Mouse (Mus musculus): Measurements from ENCODE around the gene Gm49354. TPM values are rescaled to one million over a fixed set of nuclear protein-coding genes. Genes with fewer than 3 reads are reported as not detected.
A peak's percentile ranks its signal among the peaks of the same experiment; 100 is the strongest.

Gene Gm49354
- polyA plus RNA-seq, 1 experiment from 2014 or later, result not detected

DNA sequence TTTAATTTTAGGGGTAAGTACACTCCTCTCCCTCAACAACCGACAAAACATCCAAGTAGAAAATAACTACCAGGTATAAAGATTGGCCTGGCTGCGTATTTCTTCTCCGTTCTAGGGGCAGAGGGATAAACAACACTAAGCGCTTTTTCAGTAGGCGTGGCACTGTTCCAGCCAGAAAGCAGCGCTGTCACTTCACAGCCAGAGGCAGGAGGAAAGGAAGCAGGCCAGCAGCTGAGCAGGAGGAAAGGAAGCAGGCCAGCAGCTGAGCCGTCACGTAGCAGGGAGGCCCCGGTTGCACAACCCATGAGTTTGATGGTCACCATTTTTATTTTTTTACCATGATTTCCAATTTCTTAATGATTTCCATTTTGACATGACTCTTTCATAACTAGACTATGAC, 10.8 kb downstream of the Gm49354 start:
- Histone ChIP-seq H3K27ac (ENCODE audit: low read depth, low read length) (0 out of 2 replicates have a peak overlapping the region, but pooled peaks have one; percentile 95), H3K9ac (ENCODE audit: low read length) (no peak overlapping the region), H3K9me3 (ENCODE audit: control insufficient read depth, low read length) (no peaks in the 10 kb centered on the region), H3K27me3 (ENCODE audit: control insufficient read depth, insufficient read depth, low read length) (no peaks in the 10 kb centered on the region), H3K4me2 (ENCODE audit: low read depth) (no peak overlapping the region), H3K4me1 (ENCODE audit: control insufficient read depth, insufficient read depth, low read length) (peaks cover 17% of the 10 kb centered on the region), H3K36me3 (ENCODE audit: control insufficient read depth, insufficient read depth, low read length) (no peaks in the 10 kb centered on the region; the same call in 1 of the 2 replicates), H3K4me3 (ENCODE audit: low read depth, low read length) (no peak overlapping the region)
- ATAC-seq (ENCODE audit: insufficient read depth, low FRiP score, low TSS enrichment) (no peak), DNase-seq (ENCODE audit: low spot score) (no peak)
- 74% methylated on average over 9 of the region's 9 CpGs for WGBS

DNA sequence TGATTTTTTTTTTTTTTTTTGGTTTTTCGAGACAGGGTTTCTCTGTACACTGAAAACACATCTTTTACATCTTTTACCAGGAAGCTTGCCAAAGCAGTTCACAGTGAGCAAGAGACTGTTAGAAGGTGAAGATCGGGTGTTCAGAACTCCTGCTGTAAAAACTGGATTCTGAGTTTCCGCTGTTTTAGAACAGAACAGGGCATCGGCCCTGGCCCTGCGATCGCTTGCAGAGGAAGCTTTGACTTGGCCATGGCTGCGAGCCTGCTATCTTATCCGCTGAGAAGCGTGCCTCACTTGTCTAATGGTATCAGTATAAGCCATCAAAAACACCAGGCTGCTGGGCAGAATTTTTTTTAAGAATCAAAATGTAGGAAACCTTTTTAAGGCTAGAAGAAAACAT, 11.2 kb downstream of the Gm49354 start:
- Histone ChIP-seq H3K27me3 (ENCODE audit: control insufficient read depth, insufficient read depth, low read length) (no peaks in the 10 kb centered on the region), H3K9me3 (ENCODE audit: control insufficient read depth, low read length) (no peaks in the 10 kb centered on the region), H3K36me3 (ENCODE audit: control insufficient read depth, insufficient read depth, low read length) (no peaks in the 10 kb centered on the region; the same call in 1 of the 2 replicates), H3K4me3 (ENCODE audit: low read depth, low read length) (peak overlapping the region; percentile 82; the same call in 1 of the 2 replicates), H3K4me1 (ENCODE audit: control insufficient read depth, insufficient read depth, low read length) (peaks cover 21% of the 10 kb centered on the region), H3K27ac (ENCODE audit: low read depth, low read length) (peak overlapping the region; percentile 95), H3K9ac (ENCODE audit: low read length) (0 out of 2 replicates have a peak overlapping the region, but pooled peaks have one; percentile 11), H3K4me2 (ENCODE audit: low read depth) (peak overlapping the region; percentile 78)
- DNase-seq (ENCODE audit: low spot score) (no peak), ATAC-seq (ENCODE audit: insufficient read depth, low FRiP score, low TSS enrichment) (no peak)
- 78% methylated on average over 9 of the region's 9 CpGs for WGBS

DNA sequence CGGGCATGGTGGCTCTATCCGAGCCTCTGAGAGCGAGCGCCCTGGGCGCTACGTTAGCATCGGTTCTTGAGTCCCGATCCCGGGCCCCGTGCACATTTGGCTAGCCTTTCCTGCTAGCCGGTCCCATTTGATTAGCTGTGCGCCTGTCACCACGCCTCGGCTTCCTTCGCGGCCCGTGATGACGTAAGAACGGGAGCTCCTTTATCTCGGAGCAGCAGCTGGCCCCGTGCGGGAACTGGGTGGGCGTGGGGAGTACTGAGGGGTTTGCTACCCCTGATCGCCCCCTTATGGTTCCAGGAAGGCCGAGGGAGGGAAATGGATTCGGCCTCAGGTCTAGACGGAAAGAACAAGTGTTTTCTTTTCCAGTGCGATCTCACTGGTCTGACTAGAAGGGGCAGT, 11.9 kb downstream of the Gm49354 start:
- Histone ChIP-seq H3K4me3 (ENCODE audit: low read depth, low read length) (peak overlapping the region; percentile 82), H3K4me1 (ENCODE audit: control insufficient read depth, insufficient read depth, low read length) (peaks cover 21% of the 10 kb centered on the region), H3K9ac (ENCODE audit: low read length) (peak overlapping the region; percentile 69), H3K27me3 (ENCODE audit: control insufficient read depth, insufficient read depth, low read length) (no peaks in the 10 kb centered on the region), H3K9me3 (ENCODE audit: control insufficient read depth, low read length) (no peaks in the 10 kb centered on the region), H3K27ac (ENCODE audit: low read depth, low read length) (peak overlapping the region; percentile 95), H3K36me3 (ENCODE audit: control insufficient read depth, insufficient read depth, low read length) (no peaks in the 10 kb centered on the region; the same call in 1 of the 2 replicates), H3K4me2 (ENCODE audit: low read depth) (peak overlapping the region; percentile 78)
- ATAC-seq (ENCODE audit: insufficient read depth, low FRiP score, low TSS enrichment) (peak; percentile 90), DNase-seq (ENCODE audit: low spot score) (peak; percentile 92)
- WGBS, result 0% methylated on average over 28 of the region's 28 CpGs

DNA sequence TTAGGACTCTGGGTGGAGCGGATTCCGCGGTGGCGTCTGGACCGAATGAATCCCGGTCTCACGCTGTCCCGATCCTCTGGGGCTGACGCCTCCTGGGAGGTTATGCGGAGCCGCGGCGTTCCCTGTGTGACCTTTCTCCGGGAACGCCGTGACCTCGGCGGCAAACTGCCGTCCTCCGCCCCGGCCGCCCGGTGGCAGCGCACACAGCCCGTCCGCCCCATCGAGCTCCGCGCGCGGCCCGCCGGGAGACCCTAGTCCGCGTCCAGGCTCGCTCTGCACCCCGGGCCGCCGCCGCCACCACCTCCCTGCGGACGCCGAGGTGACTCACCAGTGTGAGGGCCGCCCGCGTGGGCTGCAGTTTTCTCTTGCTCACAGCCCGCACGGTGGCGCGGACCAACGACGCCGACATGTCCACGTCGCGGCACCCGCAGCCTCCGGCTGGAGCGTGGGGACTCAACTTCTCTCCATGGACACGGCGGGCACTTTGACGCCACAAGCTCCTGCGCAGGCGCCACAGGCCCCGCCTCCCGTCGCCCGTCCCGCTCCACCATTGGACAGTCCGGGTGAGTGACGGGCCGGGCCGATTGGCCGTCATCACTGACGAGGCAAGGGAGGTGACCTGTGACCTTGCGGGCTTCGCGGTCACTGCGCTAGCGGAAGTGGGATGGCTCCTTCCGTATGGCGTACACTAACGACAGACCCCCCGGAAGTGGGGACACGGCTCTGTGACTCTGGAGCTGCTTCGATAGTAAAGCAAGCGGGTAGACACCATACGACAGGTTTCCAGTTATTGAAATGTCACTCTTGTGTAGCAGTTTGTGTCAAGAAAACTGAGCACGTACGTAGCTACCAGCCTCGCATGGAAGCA, 12.5 kb downstream of the Gm49354 start, which contains the start of gene Isca1:
Gene Isca1 (minus strand): TSS at position 515 of the 868 bp plus-strand sequence.
- H3K9ac ChIP-seq (ENCODE audit: low read length), result peak within 1 kb of the TSS; percentile 80
- under 1% methylated on average over 75 of the region's 91 CpGs for whole genome bisulfite sequencing
- H3K27me3 ChIP-seq (ENCODE audit: control insufficient read depth, insufficient read depth, low read length), result no peaks in the 10 kb centered on the region
- H3K4me2 ChIP-seq (ENCODE audit: low read depth), result peak within 1 kb of the TSS; percentile 78
- peak within 1 kb of the TSS; percentile 95 for H3K27ac ChIP-seq (ENCODE audit: low read depth, low read length)
- H3K36me3 ChIP-seq (ENCODE audit: control insufficient read depth, insufficient read depth, low read length), result no peaks in the 10 kb centered on the region
- peak; percentile 99 for DNase-seq (ENCODE audit: low spot score)
- no peaks in the 10 kb centered on the region for H3K9me3 ChIP-seq (ENCODE audit: control insufficient read depth, low read length)
- peak; percentile 98 for ATAC-seq (ENCODE audit: insufficient read depth, low FRiP score, low TSS enrichment)
- H3K4me3 ChIP-seq (ENCODE audit: low read depth, low read length), result peak within 1 kb of the TSS; percentile 82
- peaks cover 21% of the 10 kb centered on the region for H3K4me1 ChIP-seq (ENCODE audit: control insufficient read depth, insufficient read depth, low read length)

DNA sequence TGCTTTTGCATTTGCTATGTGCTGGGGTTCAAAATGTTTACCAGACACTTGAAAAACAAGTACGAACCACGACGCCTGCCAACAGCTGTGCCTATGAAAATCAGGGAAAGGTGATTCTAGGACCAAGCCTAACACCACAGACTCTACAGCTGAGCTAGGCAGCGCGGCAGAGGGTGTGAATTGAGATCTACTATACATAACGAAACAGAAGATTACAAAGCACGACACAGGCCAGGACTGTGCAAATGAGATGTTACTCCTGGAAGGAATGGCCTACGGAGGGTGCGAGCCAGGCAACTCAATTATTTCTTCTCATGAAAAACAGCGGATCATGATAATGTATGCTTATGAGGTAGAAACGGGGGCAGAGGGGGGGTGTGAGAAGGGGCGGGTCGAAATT, 13.5 kb downstream of the Gm49354 start:
- DNase-seq (ENCODE audit: low spot score) (no peak), ATAC-seq (ENCODE audit: insufficient read depth, low FRiP score, low TSS enrichment) (no peak)
- 50% methylated on average over 13 of the region's 13 CpGs for WGBS
- Histone ChIP-seq H3K36me3 (ENCODE audit: control insufficient read depth, insufficient read depth, low read length) (no peaks in the 10 kb centered on the region), H3K9ac (ENCODE audit: low read length) (peak overlapping the region; percentile 23; the same call in 1 of the 2 replicates), H3K4me2 (ENCODE audit: low read depth) (peak overlapping the region; percentile 78), H3K9me3 (ENCODE audit: control insufficient read depth, low read length) (no peaks in the 10 kb centered on the region), H3K4me1 (ENCODE audit: control insufficient read depth, insufficient read depth, low read length) (peaks cover 21% of the 10 kb centered on the region), H3K4me3 (ENCODE audit: low read depth, low read length) (peak overlapping the region; percentile 82), H3K27me3 (ENCODE audit: control insufficient read depth, insufficient read depth, low read length) (no peaks in the 10 kb centered on the region), H3K27ac (ENCODE audit: low read depth, low read length) (no peak overlapping the region)

DNA sequence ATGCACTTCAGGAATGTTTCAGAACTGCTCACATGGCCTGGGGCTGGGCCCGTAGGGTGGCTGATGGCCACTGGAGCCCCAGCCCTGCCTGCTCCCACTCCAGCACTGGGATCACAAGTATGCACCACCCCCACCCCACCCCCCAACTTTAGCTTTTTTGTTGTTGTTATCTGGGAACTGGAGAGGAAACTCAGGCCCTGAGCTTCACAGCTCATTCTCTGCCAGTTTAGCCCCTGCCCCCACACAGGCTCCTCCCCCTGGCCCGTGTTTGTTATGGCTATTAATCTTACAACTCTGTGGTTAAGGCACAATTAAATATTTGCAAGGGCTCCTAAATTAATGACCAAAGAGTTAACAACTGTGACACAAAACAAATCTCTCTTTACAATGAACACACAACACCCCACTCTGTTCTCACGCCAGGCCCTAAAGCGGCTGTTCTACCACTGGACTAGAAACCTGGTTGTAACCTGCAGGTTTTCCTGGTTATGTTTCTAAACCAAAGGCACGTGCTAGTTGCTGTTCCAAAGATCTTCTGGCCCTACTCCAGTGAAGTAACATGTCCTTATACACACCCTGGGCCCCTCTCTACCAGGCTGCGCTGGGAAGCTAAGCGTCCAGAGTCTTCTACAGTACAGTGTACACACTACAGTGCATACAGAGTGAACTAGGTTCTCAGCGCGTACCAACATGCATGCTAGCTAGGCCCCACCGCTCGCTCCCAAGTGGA, 15.1 kb downstream of the Gm49354 start:
- no peaks in the 10 kb centered on the region for H3K9me3 ChIP-seq (ENCODE audit: control insufficient read depth, low read length)

DNA sequence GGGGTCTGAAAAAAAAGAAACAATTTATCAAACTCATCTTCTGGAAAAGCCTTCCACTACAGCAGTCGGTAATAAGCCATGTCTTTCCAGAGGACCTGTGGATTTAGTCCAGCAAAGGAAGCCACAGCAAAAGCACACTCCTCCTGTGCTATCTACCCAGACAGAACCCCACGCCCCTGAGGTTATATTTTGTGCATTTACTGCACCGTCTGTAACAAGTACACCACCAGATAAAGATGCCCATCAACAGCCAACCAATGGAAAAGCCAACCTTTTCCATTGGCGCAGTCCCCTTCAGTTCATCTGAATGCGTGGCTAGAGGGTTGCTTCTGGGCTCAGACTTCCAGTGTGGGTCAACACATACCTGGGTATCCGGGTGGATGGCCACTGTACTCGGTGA, 19.3 kb downstream of the Gm49354 start:
- Histone ChIP-seq H3K4me3 (ENCODE audit: low read depth, low read length) (no peak overlapping the region), H3K9ac (ENCODE audit: low read length) (no peak overlapping the region), H3K9me3 (ENCODE audit: control insufficient read depth, low read length) (no peaks in the 10 kb centered on the region), H3K27me3 (ENCODE audit: control insufficient read depth, insufficient read depth, low read length) (no peaks in the 10 kb centered on the region), H3K27ac (ENCODE audit: low read depth, low read length) (no peak overlapping the region), H3K4me2 (ENCODE audit: low read depth) (no peak overlapping the region), H3K36me3 (ENCODE audit: control insufficient read depth, insufficient read depth, low read length) (peaks cover 5% of the 10 kb centered on the region), H3K4me1 (ENCODE audit: control insufficient read depth, insufficient read depth, low read length) (peaks cover 15% of the 10 kb centered on the region; the same call in 1 of the 2 replicates)
- ATAC-seq (ENCODE audit: insufficient read depth, low FRiP score, low TSS enrichment), result no peak
- no peak for DNase-seq (ENCODE audit: low spot score)
- 95% methylated on average over 7 of the region's 7 CpGs for WGBS

More for the DNA sequence above, 15.1 kb downstream of the Gm49354 start:
- H3K4me1 ChIP-seq (ENCODE audit: control insufficient read depth, insufficient read depth, low read length), result peaks cover 21% of the 10 kb centered on the region
- 75% methylated on average over 11 of the region's 11 CpGs for WGBS
- ATAC-seq (ENCODE audit: insufficient read depth, low FRiP score, low TSS enrichment) (no peak), DNase-seq (ENCODE audit: low spot score) (no peak)
- no peak overlapping the region for H3K9ac ChIP-seq (ENCODE audit: low read length)
- H3K4me3 ChIP-seq (ENCODE audit: low read depth, low read length), result no peak overlapping the region
- H3K27ac ChIP-seq (ENCODE audit: low read depth, low read length), result no peak overlapping the region
- no peak overlapping the region for H3K4me2 ChIP-seq (ENCODE audit: low read depth)
- no peaks in the 10 kb centered on the region for H3K27me3 ChIP-seq (ENCODE audit: control insufficient read depth, insufficient read depth, low read length)
- H3K36me3 ChIP-seq (ENCODE audit: control insufficient read depth, insufficient read depth, low read length), result peaks cover 3% of the 10 kb centered on the region; the same call in 1 of the 2 replicates

DNA sequence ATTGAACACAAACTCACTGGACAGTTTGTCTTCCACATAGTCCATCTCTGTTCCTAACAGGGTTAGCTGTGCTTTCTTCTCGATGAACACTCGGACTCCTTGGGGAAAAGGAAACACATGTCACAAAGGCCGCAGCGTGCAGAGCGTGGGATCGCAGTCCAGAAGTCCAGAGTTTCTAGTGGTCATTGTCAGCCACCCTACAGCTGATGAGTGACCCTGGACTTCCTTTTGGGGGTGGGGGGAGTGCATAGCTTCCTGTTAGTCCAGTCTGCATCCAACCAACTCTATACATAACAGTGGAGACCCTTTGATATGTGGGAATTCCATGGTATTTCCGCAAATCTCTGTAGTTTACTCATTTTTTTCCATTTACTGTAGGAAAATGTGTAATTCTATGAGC, 25.1 kb downstream of the Gm49354 start:
- Histone ChIP-seq H3K36me3 (ENCODE audit: control insufficient read depth, insufficient read depth, low read length) (peaks cover 7% of the 10 kb centered on the region), H3K9ac (ENCODE audit: low read length) (no peak overlapping the region), H3K4me1 (ENCODE audit: control insufficient read depth, insufficient read depth, low read length) (no peaks in the 10 kb centered on the region), H3K4me3 (ENCODE audit: low read depth, low read length) (no peak overlapping the region), H3K27me3 (ENCODE audit: control insufficient read depth, insufficient read depth, low read length) (no peaks in the 10 kb centered on the region), H3K9me3 (ENCODE audit: control insufficient read depth, low read length) (no peaks in the 10 kb centered on the region), H3K4me2 (ENCODE audit: low read depth) (no peak overlapping the region), H3K27ac (ENCODE audit: low read depth, low read length) (no peak overlapping the region)
- ATAC-seq (ENCODE audit: insufficient read depth, low FRiP score, low TSS enrichment), result no peak
- 94% methylated on average over 7 of the region's 7 CpGs for WGBS
- DNase-seq (ENCODE audit: low spot score), result no peak

Data from neural tube, embryonic 11.5 days (tissue).